13 mouse cellular contexts compared by ENCODE assay signal in the genomic region with DNA sequence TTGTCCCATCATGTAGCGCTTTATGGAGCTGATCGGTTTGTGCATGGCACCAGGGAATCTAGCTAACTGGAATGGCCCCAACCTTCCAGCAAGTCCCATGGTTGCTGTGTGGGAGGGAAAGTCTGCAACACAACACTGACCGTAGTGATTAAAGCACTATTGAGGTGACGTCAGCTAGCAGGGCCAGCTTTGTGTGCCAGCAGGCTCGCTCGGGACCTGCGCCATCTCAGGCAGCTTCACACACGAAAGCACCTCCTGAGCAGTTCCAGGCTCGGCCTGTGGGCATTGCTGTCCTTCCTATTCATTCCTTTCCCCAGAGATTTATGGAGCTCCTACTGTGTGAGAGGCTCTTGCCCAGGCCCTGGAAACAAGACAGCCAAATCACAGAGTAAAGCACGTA. TPM values are rescaled to one million over a fixed set of nuclear protein-coding genes. Genes with fewer than 3 reads are reported as not detected.
DNase-seq lines count a peak whose midpoint lies in the region; ATAC-seq and TF ChIP-seq lines count a peak whose summit lies in the region.
"Had no signal": no experiment of that assay in that cellular context is flagged by ENCODE, and none has a peak within 500 bp of the region (broad histone marks: within the 10 kb centered on the region; RNA-seq: fewer than 3 reads in every experiment).

No protein-coding gene starts in this region.

- H3K4me3 ChIP-seq in cerebellum, adult 2 months (replicated peaks; ENCODE audit: insufficient read depth, low read depth, low read length) = no peak overlapping the region
- no peak overlapping the region for H3K4me3 ChIP-seq in hindbrain, embryonic 16.5 days (ENCODE audit: low read length)
- H3K4me3 ChIP-seq in hindbrain, embryonic 13.5 days = no peak overlapping the region
- H3K4me3 ChIP-seq in neural tube, embryonic 11.5 days (ENCODE audit: low read depth, low read length) = no peak overlapping the region
- no peak overlapping the region for H3K4me3 ChIP-seq in neural tube, embryonic 14.5 days (ENCODE audit: low read depth, low read length)
- no peak overlapping the region for H3K4me3 ChIP-seq in intestine, postnatal 0 days (ENCODE audit: low read depth, low read length)

- no peak overlapping the region for H3K27ac ChIP-seq in cerebellum, adult 2 months (ENCODE audit: insufficient read depth, low read length)
- H3K27ac ChIP-seq in hindbrain, embryonic 16.5 days (ENCODE audit: low read depth, low read length) = no peak overlapping the region
- no peak overlapping the region for H3K27ac ChIP-seq in hindbrain, embryonic 13.5 days
- H3K27ac ChIP-seq in neural tube, embryonic 11.5 days (ENCODE audit: low read depth, low read length) = no peak overlapping the region
- H3K27ac ChIP-seq in neural tube, embryonic 14.5 days (ENCODE audit: low read depth, low read length) = no peak overlapping the region
- no peak overlapping the region for H3K27ac ChIP-seq in intestine, postnatal 0 days (ENCODE audit: low read depth, low read length)

- H3K27me3 ChIP-seq in cerebellum, adult 2 months (ENCODE audit: control insufficient read depth, insufficient read depth, low read length) = no peaks in the 10 kb centered on the region
- no peaks in the 10 kb centered on the region for H3K27me3 ChIP-seq in hindbrain, embryonic 16.5 days (replicated peaks; ENCODE audit: control insufficient read depth, insufficient read depth, low read length)
- peaks cover 4% of the 10 kb centered on the region; the same call in 1 of the 2 replicates for H3K27me3 ChIP-seq in hindbrain, embryonic 13.5 days
- no peaks in the 10 kb centered on the region for H3K27me3 ChIP-seq in neural tube, embryonic 11.5 days (ENCODE audit: control insufficient read depth, insufficient read depth, low read length)
- no peaks in the 10 kb centered on the region for H3K27me3 ChIP-seq in neural tube, embryonic 14.5 days (ENCODE audit: control insufficient read depth, insufficient read depth, low read length)
- no peaks in the 10 kb centered on the region for H3K27me3 ChIP-seq in intestine, postnatal 0 days (replicated peaks; ENCODE audit: control insufficient read depth, insufficient read depth, low read length)

- 40% methylated on average over 10 of the region's 10 CpGs for WGBS in cerebellum, adult 2 months
- WGBS in hindbrain, embryonic 16.5 days = 56% methylated on average over 10 of the region's 10 CpGs
- 60% methylated on average over 10 of the region's 10 CpGs for WGBS in hindbrain, embryonic 13.5 days
- 50% methylated on average over 10 of the region's 10 CpGs for WGBS in neural tube, embryonic 11.5 days
- 30% methylated on average over 10 of the region's 10 CpGs for WGBS in neural tube, embryonic 14.5 days
- WGBS in intestine, postnatal 0 days = 74% methylated on average over 10 of the region's 10 CpGs

- no peaks in the 10 kb centered on the region for H3K36me3 ChIP-seq in hindbrain, embryonic 16.5 days (ENCODE audit: control insufficient read depth, insufficient read depth, low read length)
- no peaks in the 10 kb centered on the region for H3K36me3 ChIP-seq in hindbrain, embryonic 13.5 days
- H3K36me3 ChIP-seq in neural tube, embryonic 11.5 days (ENCODE audit: control insufficient read depth, insufficient read depth, low read length) = no peaks in the 10 kb centered on the region
- no peaks in the 10 kb centered on the region for H3K36me3 ChIP-seq in neural tube, embryonic 14.5 days (ENCODE audit: control insufficient read depth, insufficient read depth, low read length)
- H3K36me3 ChIP-seq in intestine, postnatal 0 days (ENCODE audit: control insufficient read depth, insufficient read depth) = no peaks in the 10 kb centered on the region

- no peak for TF ChIP-seq CTCF in cerebellum, adult 2 months (IDR thresholded peaks at IDR 0.05; ENCODE audit: borderline replicate concordance, insufficient read depth, low read depth, low read length)
- no peak for TF ChIP-seq CTCF in intestine, postnatal 0 days (IDR thresholded peaks at IDR 0.05; ENCODE audit: low read depth)

- H3K9me3 ChIP-seq in hindbrain, embryonic 16.5 days (ENCODE audit: control insufficient read depth, low read length) = no peaks in the 10 kb centered on the region
- H3K9me3 ChIP-seq in hindbrain, embryonic 13.5 days = no peaks in the 10 kb centered on the region
- no peaks in the 10 kb centered on the region for H3K9me3 ChIP-seq in neural tube, embryonic 11.5 days (ENCODE audit: control insufficient read depth, low read length)
- H3K9me3 ChIP-seq in neural tube, embryonic 14.5 days (ENCODE audit: control insufficient read depth, low read length) = no peaks in the 10 kb centered on the region
- no peaks in the 10 kb centered on the region for H3K9me3 ChIP-seq in intestine, postnatal 0 days (ENCODE audit: control insufficient read depth)

- peak; percentile 50 to 71 for DNase-seq in cerebellum, adult 2 months
- no peak for DNase-seq in cerebellum, postnatal 4 days (ENCODE audit: low spot score in 2 of 2)
- DNase-seq in neural tube, embryonic 11.5 days (ENCODE audit: low spot score) = no peak
- DNase-seq in neural tube, embryonic 10.5 days (ENCODE audit: extremely low spot score, low spot score) = no peak
- DNase-seq: B cell, adult 2 months; gastrocnemius, postnatal 36 days; lung, postnatal 10 days; thymus, postnatal 14 days had no signal

- H3K9ac ChIP-seq in hindbrain, embryonic 16.5 days (ENCODE audit: low read depth, low read length) = no peak overlapping the region
- no peak overlapping the region for H3K9ac ChIP-seq in hindbrain, embryonic 13.5 days
- H3K9ac ChIP-seq in neural tube, embryonic 11.5 days (ENCODE audit: low read length) = no peak overlapping the region
- no peak overlapping the region for H3K9ac ChIP-seq in neural tube, embryonic 14.5 days (replicated peaks; ENCODE audit: low read depth, low read length)
- H3K9ac ChIP-seq in intestine, postnatal 0 days (ENCODE audit: low read depth, low read length) = no peak overlapping the region

- 0 out of 2 replicates have a peak, but pooled peaks have one; percentile 17 for ATAC-seq in hindbrain, embryonic 16.5 days
- ATAC-seq in hindbrain, embryonic 13.5 days (ENCODE audit: low FRiP score) = no peak
- ATAC-seq in neural tube, embryonic 11.5 days (ENCODE audit: insufficient read depth, low FRiP score, low TSS enrichment) = peak; percentile 58; the same call in 1 of the 2 replicates
- peak; percentile 49 for ATAC-seq in neural tube, embryonic 14.5 days (ENCODE audit: low read depth)
- no peak for ATAC-seq in intestine, postnatal 0 days
- ATAC-seq: midbrain, embryonic 16.5 days had no signal

- H3K4me2 ChIP-seq in hindbrain, embryonic 16.5 days (ENCODE audit: low read length) = no peak overlapping the region
- no peak overlapping the region for H3K4me2 ChIP-seq in hindbrain, embryonic 13.5 days
- no peak overlapping the region for H3K4me2 ChIP-seq in neural tube, embryonic 11.5 days (ENCODE audit: low read depth)
- H3K4me2 ChIP-seq in neural tube, embryonic 14.5 days (ENCODE audit: low read depth, low read length) = no peak overlapping the region
- H3K4me2 ChIP-seq in intestine, postnatal 0 days (replicated peaks; ENCODE audit: low read depth) = no peak overlapping the region

- no peak for TF ChIP-seq POLR2A in cerebellum, adult 2 months (IDR thresholded peaks at IDR 0.05; ENCODE audit: borderline replicate concordance, insufficient read depth, low read length)

- peaks cover 3% of the 10 kb centered on the region; the same call in 1 of the 2 replicates for H3K4me1 ChIP-seq in cerebellum, adult 2 months (ENCODE audit: control insufficient read depth, insufficient read depth, low read length)
- H3K4me1 ChIP-seq in hindbrain, embryonic 16.5 days (ENCODE audit: control insufficient read depth, insufficient read depth, low read depth, low read length) = peaks cover 3% of the 10 kb centered on the region; the same call in 1 of the 2 replicates
- H3K4me1 ChIP-seq in hindbrain, embryonic 13.5 days (replicated peaks) = peaks cover 19% of the 10 kb centered on the region
- peaks cover 3% of the 10 kb centered on the region; the same call in 1 of the 2 replicates for H3K4me1 ChIP-seq in neural tube, embryonic 11.5 days (ENCODE audit: control insufficient read depth, insufficient read depth, low read length)
- peaks cover 7% of the 10 kb centered on the region; the same call in 1 of the 2 replicates for H3K4me1 ChIP-seq in neural tube, embryonic 14.5 days (ENCODE audit: control insufficient read depth, insufficient read depth, low read length)
- no peaks in the 10 kb centered on the region for H3K4me1 ChIP-seq in intestine, postnatal 0 days (replicated peaks; ENCODE audit: control insufficient read depth, insufficient read depth, low read length)

RNA-seq across cellular contexts. Expression of a gene that starts 10.8 kb away (rescaled TPM):
- polyA plus RNA-seq in cerebellum, adult 2 months (2012; rRNA removed) = 43.8 and 52.1 TPM in 2 replicates
- 18.9 and 21.4 TPM in 2 replicates for polyA plus RNA-seq in hindbrain, embryonic 16.5 days (2015; fragmentation: Nextera tagmentation; extraction: Ambion mirVana)
- polyA plus RNA-seq in hindbrain, embryonic 13.5 days (2015; fragmentation: Nextera tagmentation; extraction: Ambion mirVana) = 24.9 and 27.3 TPM in 2 replicates
- polyA plus RNA-seq in neural tube, embryonic 11.5 days (2014; fragmentation: Nextera tagmentation; extraction: Ambion mirVana) = 17.1 and 18.2 TPM in 2 replicates
- polyA plus RNA-seq in neural tube, embryonic 14.5 days (2014; fragmentation: Nextera tagmentation; extraction: Ambion mirVana) = 30.6 and 32.5 TPM in 2 replicates
- 6.1 and 6.9 TPM in 2 replicates for polyA plus RNA-seq in intestine, postnatal 0 days (2015; fragmentation: Nextera tagmentation; extraction: Ambion mirVana)

Comparison
In these comparisons a context has a peak if more than half of its experiments do, and no peak if none do; other contexts are left out.
1. DNase-seq: peak in cerebellum, adult 2 months (2 of 2); none in cerebellum, postnatal 4 days (0 of 2), neural tube, embryonic 11.5 days (single experiment) and neural tube, embryonic 10.5 days (single experiment).
2. ATAC-seq: peak in hindbrain, embryonic 16.5 days (single experiment), neural tube, embryonic 11.5 days (single experiment) and neural tube, embryonic 14.5 days (single experiment); none in hindbrain, embryonic 13.5 days (single experiment) and intestine, postnatal 0 days (single experiment).